Mouse (Mus musculus) skeletal muscle tissue, adult 2 months (tissue): Measurements from ENCODE around the gene Ntrk1.
"Not testable (repeated sequence)": the region's sequence is repeated elsewhere in the genome, so short reads cannot be mapped to it uniquely, and the experiment has no call there.

Experiments used
- DNase-seq: peaks from one replicate; pipeline ENCODE4 v3.0.0-alpha.2; 2012; ENCODE audit warnings: low read depth, low spot score

Gene Ntrk1

DNA sequence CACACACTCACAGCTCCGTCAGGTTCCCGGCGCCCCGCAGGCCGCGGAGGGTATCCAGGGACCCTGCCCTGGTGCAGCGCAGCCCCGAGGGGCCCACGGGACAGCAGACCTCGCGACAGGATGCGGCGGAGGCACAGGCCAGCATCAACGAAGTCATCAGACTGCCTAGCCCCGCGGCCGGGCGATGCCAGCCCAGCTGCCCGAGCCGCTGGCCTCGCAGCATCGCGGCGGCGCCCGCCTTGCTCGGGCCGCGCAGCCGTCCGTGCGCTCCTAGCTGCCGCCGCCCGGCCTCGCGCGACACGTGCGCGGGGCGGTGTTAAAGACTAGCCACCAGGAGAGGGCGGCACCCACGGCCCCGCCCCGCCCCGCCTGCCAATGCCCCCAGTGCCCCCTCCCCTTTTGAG lies at the start of gene Ntrk1:
Gene Ntrk1 (minus strand): TSS at position 241 of the 404 bp plus-strand sequence.
- no peak for DNase-seq

GRCm38 (mm10) chr3:87840858-87841257 lies 45.9 kb upstream of the Ntrk1 start:
- DNase-seq, result no peak

GRCm38 (mm10) chr3:87838622-87839021 lies 43.7 kb upstream of the Ntrk1 start:
- peak; percentile 34 for DNase-seq

DNA sequence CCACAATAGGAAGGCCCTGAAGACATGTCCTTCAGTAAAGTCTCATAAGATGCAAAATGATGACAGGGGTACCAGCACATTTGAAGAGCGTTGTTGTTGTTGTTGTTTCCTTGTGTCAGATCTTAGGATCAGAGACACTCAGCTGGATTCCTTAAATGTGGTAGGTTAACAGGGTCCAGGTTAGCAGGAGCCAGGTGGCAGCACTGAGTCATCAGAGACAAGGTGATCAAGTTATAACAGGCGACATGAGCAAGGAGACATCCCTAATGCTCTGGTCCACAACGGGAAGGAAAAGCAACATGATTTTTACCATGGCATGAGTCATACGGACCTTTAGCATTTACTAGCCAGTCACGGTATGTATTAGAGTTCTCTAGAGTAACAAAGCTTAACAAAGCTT lies 38.5 kb upstream of the Ntrk1 start:
- DNase-seq, result no peak

GRCm38 (mm10) chr3:87832109-87832859 lies 37.3 kb upstream of the Ntrk1 start:
- DNase-seq, result no peak

DNA sequence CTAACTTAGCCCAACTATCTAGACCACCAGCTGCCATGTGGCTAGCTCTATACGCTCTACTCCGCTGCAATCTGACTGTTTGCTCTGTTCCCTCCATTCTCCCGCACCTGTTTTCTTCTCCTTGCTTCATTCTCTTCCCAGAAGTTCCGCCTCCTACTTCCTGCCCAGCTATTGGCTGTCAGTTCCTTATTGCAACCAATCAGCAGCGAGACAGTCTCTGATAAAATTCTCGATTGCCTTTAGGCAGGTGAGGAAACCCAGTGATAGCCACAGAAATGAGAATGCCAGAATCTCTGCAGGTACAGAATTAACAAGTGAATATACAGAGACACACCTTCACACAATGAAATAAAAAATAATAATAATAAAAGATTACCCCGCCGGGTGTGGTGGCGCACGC lies 34.1 kb upstream of the Ntrk1 start:
- no peak for DNase-seq

GRCm38 (mm10) chr3:87828435-87828834 lies 33.5 kb upstream of the Ntrk1 start:
- no peak for DNase-seq

- not testable (repeated sequence) for DNase-seq
Observed at GRCm38 (mm10) chr3:87824206-87824605, 29.2 kb upstream of the Ntrk1 start, which contains the start of gene Pear1. TSS of gene Pear1 (minus strand) at chr3:87824306.

GRCm38 (mm10) chr3:87818226-87818625 lies 23.3 kb upstream of the Ntrk1 start:
- DNase-seq, result no peak

DNA sequence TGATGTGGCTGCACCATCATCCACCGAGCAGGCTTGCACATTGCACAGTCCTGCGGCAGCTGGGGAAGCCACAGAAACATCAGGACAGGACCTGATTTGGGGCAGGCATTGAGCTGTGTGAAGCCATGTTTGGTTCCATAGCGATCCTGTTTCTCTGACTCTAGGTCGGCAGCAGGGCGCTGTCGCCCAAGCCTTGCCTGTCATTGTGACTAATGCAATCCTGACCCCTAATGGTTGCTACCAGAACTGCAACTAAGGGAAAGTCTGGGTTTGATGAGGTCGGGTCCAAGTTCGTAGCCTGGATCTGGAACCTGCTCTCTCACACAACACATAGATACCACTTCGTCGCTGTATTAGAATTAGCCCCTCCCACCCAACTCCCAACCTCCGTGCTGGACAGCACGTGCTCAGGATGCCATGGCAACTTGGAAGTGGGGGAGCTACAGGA lies 21.7 kb upstream of the Ntrk1 start:
- DNase-seq, result peak; percentile 69

- DNase-seq, result no peak
Observed at GRCm38 (mm10) chr3:87816166-87816565, 21.2 kb upstream of the Ntrk1 start.

GRCm38 (mm10) chr3:87812873-87813272 lies 17.9 kb upstream of the Ntrk1 start:
- DNase-seq, result peak; percentile 23

- DNase-seq, result no peak
Observed at GRCm38 (mm10) chr3:87812413-87812812, 17.5 kb upstream of the Ntrk1 start.

DNA sequence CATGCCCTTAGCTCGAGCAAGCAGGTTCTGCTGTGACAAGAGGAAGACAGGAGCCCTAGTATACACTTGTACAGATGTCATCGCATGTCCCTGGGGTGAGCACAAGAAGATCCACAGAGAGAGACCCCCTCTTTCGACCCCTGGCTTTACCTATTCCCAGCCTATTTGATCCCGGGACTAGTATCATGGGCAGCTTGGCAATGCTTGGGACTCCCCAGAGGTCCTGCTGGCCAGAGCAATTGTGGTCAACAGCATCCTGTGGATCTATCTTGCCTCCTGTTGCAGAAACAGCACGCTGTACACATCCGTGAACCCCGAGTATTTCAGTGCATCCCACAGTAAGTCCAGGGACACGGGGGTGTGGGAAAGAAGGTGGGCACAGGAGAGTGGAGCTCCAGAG lies 16.3 kb upstream of the Ntrk1 start:
- no peak for DNase-seq

GRCm38 (mm10) chr3:87809322-87809962 lies 14.5 kb upstream of the Ntrk1 start:
- no peak for DNase-seq

GRCm38 (mm10) chr3:87804038-87804677 lies 9.2 kb upstream of the Ntrk1 start:
- no peak for DNase-seq

GRCm38 (mm10) chr3:87801681-87802080 lies 6.7 kb upstream of the Ntrk1 start:
- DNase-seq, result no peak

- no peak for DNase-seq
Observed at GRCm38 (mm10) chr3:87796736-87797334, 1.9 kb upstream of the Ntrk1 start, which contains the start of gene Insrr. TSS of gene Insrr (plus strand) at chr3:87796951.

DNA sequence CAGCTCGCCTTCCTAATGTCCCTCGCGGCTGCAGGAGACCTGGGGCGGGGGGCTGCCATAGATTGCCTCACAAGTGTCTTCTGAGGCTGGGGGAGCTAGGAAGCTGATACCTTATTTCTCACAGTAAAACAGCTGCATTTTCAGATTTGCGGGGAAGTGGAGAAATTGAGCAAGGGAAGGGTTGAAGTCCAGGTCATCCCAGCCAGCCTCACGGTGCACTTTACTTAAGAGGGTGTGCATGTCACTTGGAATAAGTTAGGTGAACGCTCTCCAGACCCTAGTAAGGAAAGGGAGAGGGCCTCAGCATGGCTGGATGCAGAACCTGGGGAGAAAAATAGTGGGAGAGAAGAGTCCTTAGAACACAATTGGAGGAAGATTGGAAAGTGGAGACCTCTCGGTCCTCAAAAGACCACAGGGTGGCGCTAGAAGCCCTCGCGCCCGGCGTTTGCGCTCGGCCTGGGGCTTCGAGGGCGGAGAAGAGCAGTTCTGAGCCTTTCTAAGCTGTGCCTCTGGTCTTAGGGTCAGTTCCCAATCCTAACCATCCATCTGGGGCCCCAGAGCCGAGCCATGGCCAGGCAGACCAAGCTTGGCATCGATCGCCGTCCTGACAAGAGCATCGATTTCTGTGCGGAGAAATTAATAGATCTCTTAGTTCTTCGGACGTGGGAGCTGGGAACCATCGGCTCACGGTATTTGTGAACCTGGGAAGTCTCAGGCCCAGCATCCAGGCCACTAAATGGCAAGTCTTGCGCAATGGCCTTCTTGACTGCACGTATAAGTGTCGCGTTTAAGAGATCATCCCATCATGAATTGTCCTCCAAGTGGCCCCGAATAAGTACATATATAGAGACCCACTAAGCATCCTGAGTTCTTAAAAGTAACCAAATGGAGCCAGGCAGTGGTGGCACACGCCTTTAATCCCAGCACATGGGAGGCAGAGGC lies 645 bp upstream of the Ntrk1 start:
- DNase-seq, result peak; percentile 20

DNA sequence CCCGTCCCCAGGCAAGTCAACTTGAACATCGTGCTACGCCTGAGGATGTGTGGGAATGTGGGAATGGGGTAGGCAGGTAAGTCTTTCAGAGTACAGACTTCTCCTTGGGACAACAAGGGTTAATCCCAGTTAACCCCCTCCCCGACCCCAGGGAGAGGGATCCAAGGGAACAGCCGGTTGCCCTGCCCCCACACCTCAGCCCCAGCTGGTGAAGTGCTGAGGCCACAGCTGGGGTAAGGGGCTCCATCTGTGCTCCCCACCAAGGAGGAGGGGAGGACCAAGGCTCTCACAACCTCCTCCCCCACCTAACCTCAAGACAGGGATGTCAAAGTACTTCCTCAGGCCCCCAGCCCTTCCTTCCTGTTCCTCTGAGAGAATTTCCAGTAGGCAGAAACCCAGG lies 5.2 kb downstream of the Ntrk1 start:
- no peak for DNase-seq

DNA sequence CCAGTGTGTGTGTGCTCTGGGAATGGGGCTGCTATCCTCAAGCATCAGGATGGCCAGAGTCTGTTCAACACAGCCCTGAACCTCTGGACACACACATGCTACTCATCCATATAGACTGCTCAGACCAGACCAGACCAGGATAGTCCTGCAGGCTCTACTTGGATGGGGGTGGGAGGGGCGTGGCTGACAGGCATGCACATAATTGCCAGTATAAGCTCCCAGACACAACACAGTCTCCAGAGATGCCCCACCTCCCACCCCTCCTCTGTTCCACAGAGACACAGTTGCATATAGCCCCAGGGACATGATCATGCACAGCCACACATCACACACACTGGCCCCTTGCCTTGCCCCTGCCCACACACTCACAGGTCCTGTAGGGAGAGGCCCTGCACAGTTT lies 5.7 kb downstream of the Ntrk1 start:
- no peak for DNase-seq
